26 mouse cellular contexts compared by ENCODE assay signal in genomic region chr1:128820527-128820926, GRCm38 (mm10).
DNase-seq lines count a peak whose midpoint lies in the region; ATAC-seq and TF ChIP-seq lines count a peak whose summit lies in the region.
"Had no signal": no experiment of that assay in that cellular context is flagged by ENCODE, and none has a peak within 500 bp of the region (broad histone marks: within the 10 kb centered on the region; RNA-seq: fewer than 3 reads in every experiment).

No protein-coding gene starts in this region.

- no peak for DNase-seq in lung, embryonic 14.5 days
- no peak for DNase-seq in lung, adult 2 months
- DNase-seq in ES-CJ7 (ENCODE audit: low read depth, low spot score): peak; percentile 37
- no peak for DNase-seq in brain, embryonic 14.5 days (ENCODE audit: low read depth)
- DNase-seq in thymus, postnatal 0 days (ENCODE audit: low spot score): no peak
- no peak for DNase-seq in midbrain, embryonic 14.5 days
- DNase-seq: adrenal gland, postnatal 36 days; B cell, adult 2 months; cerebellum, adult 11 months; cerebellum, adult 9-11 months; forebrain, postnatal 0 days; gastrocnemius, postnatal 14 days; kidney, adult 18-20 months; kidney, postnatal 10 days; layer of hippocampus, postnatal 36 days; right cerebral cortex, postnatal 25 days; spleen, adult 18-20 months; thymus, postnatal 4 days had no signal

- no peaks in the 10 kb centered on the region for H3K9me3 ChIP-seq in intestine, postnatal 0 days (ENCODE audit: control insufficient read depth)
- no peaks in the 10 kb centered on the region for H3K9me3 ChIP-seq in intestine, embryonic 16.5 days (ENCODE audit: control insufficient read depth, low read length)
- no peaks in the 10 kb centered on the region for H3K9me3 ChIP-seq in lung, embryonic 14.5 days (ENCODE audit: low read depth, low read length)
- H3K9me3 ChIP-seq in midbrain, embryonic 14.5 days (ENCODE audit: control insufficient read depth, low read length): no peaks in the 10 kb centered on the region
- H3K9me3 ChIP-seq: embryonic facial prominence, embryonic 15.5 days; midbrain, embryonic 12.5 days had no signal

- no peak overlapping the region for H3K4me2 ChIP-seq in intestine, postnatal 0 days (replicated peaks; ENCODE audit: low read depth)
- no peak overlapping the region for H3K4me2 ChIP-seq in intestine, embryonic 16.5 days (ENCODE audit: low read depth, low read length)
- no peak overlapping the region for H3K4me2 ChIP-seq in lung, embryonic 14.5 days
- H3K4me2 ChIP-seq in midbrain, embryonic 14.5 days (ENCODE audit: low read length): no peak overlapping the region
- H3K4me2 ChIP-seq: embryonic facial prominence, embryonic 15.5 days; heart, embryonic 11.5 days; liver, embryonic 11.5 days; midbrain, embryonic 12.5 days had no signal

- no peak overlapping the region for H3K9ac ChIP-seq in intestine, postnatal 0 days (ENCODE audit: low read depth, low read length)
- H3K9ac ChIP-seq in intestine, embryonic 16.5 days (ENCODE audit: low read depth, low read length): no peak overlapping the region
- no peak overlapping the region for H3K9ac ChIP-seq in lung, embryonic 14.5 days
- no peak overlapping the region for H3K9ac ChIP-seq in midbrain, embryonic 14.5 days (replicated peaks; ENCODE audit: low read length)
- H3K9ac ChIP-seq: embryonic facial prominence, embryonic 15.5 days; forebrain, postnatal 0 days; midbrain, embryonic 12.5 days had no signal

- no peaks in the 10 kb centered on the region for H3K4me1 ChIP-seq in intestine, postnatal 0 days (replicated peaks; ENCODE audit: control insufficient read depth, insufficient read depth, low read length)
- no peaks in the 10 kb centered on the region for H3K4me1 ChIP-seq in intestine, embryonic 16.5 days (ENCODE audit: control insufficient read depth, insufficient read depth, low read length)
- H3K4me1 ChIP-seq in lung, embryonic 14.5 days (ENCODE audit: insufficient read depth): no peaks in the 10 kb centered on the region
- H3K4me1 ChIP-seq in lung, adult 2 months (ENCODE audit: control insufficient read depth, insufficient read depth, low read length): no peaks in the 10 kb centered on the region
- peaks cover 5% of the 10 kb centered on the region; the same call in 1 of the 2 replicates for H3K4me1 ChIP-seq in midbrain, embryonic 14.5 days (ENCODE audit: control insufficient read depth, insufficient read depth, low read length)

- WGBS in intestine, postnatal 0 days: 88% methylated on average over 1 of the region's 1 CpGs
- WGBS in intestine, embryonic 16.5 days: 87% methylated on average over 1 of the region's 1 CpGs
- 93% methylated on average over 1 of the region's 1 CpGs for WGBS in lung, embryonic 14.5 days
- WGBS in lung, adult 2 months: 97% methylated on average over 1 of the region's 1 CpGs
- 100% methylated on average over 1 of the region's 1 CpGs for WGBS in midbrain, embryonic 14.5 days

- no peak for ATAC-seq in intestine, postnatal 0 days
- ATAC-seq in intestine, embryonic 16.5 days: no peak
- no peak for ATAC-seq in lung, embryonic 14.5 days (ENCODE audit: insufficient read depth)
- ATAC-seq in midbrain, embryonic 14.5 days (ENCODE audit: low FRiP score, low TSS enrichment): no peak
- ATAC-seq: forebrain, postnatal 0 days; hindbrain, embryonic 16.5 days had no signal

- peak; percentile 26; the same call in 1 of the 2 replicates for TF ChIP-seq CTCF in intestine, postnatal 0 days (IDR thresholded peaks at IDR 0.05; ENCODE audit: low read depth)
- TF ChIP-seq CTCF in lung, embryonic 14.5 days (IDR thresholded peaks at IDR 0.05; ENCODE audit: low read depth): peak; percentile 27; the same call in 1 of the 2 replicates
- TF ChIP-seq CTCF in lung, adult 2 months (IDR thresholded peaks at IDR 0.05; ENCODE audit: insufficient read depth, low read length): no peak
- TF ChIP-seq CTCF in brain, embryonic 14.5 days (IDR thresholded peaks at IDR 0.05; ENCODE audit: borderline replicate concordance, extremely low read depth, insufficient read depth, insufficient read length): peak; percentile 4; the same call in 1 of the 2 replicates

- no peak overlapping the region for H3K27ac ChIP-seq in intestine, postnatal 0 days (ENCODE audit: low read depth, low read length)
- no peak overlapping the region for H3K27ac ChIP-seq in intestine, embryonic 16.5 days (ENCODE audit: low read length)
- H3K27ac ChIP-seq in lung, embryonic 14.5 days (ENCODE audit: low read depth): no peak overlapping the region
- H3K27ac ChIP-seq in midbrain, embryonic 14.5 days (replicated peaks; ENCODE audit: low read depth, low read length): no peak overlapping the region
- H3K27ac ChIP-seq: embryonic facial prominence, embryonic 15.5 days; midbrain, embryonic 12.5 days had no signal

- TF ChIP-seq POLR2A in lung, adult 2 months (IDR thresholded peaks at IDR 0.05; ENCODE audit: borderline replicate concordance, extremely low read depth, low read depth, low read length): no peak
- TF ChIP-seq POLR2A in brain, embryonic 14.5 days (IDR thresholded peaks at IDR 0.05; ENCODE audit: borderline replicate concordance, extremely low read depth, insufficient read depth, insufficient read length, poor library complexity, severe bottlenecking): no peak

- H3K4me3 ChIP-seq in intestine, postnatal 0 days (ENCODE audit: low read depth, low read length): no peak overlapping the region
- no peak overlapping the region for H3K4me3 ChIP-seq in intestine, embryonic 16.5 days (ENCODE audit: low read length)
- no peak overlapping the region for H3K4me3 ChIP-seq in lung, embryonic 14.5 days (ENCODE audit: low read depth, low read length)
- H3K4me3 ChIP-seq in lung, adult 2 months (replicated peaks; ENCODE audit: extremely low read depth, low read depth, low read length): no peak overlapping the region
- no peak overlapping the region for H3K4me3 ChIP-seq in midbrain, embryonic 14.5 days (replicated peaks; ENCODE audit: low read depth, low read length)
- H3K4me3 ChIP-seq: embryonic facial prominence, embryonic 15.5 days; midbrain, embryonic 12.5 days had no signal

- no peaks in the 10 kb centered on the region for H3K36me3 ChIP-seq in intestine, postnatal 0 days (ENCODE audit: control insufficient read depth, insufficient read depth)
- no peaks in the 10 kb centered on the region for H3K36me3 ChIP-seq in intestine, embryonic 16.5 days (ENCODE audit: control insufficient read depth, insufficient read depth, low read length)
- no peaks in the 10 kb centered on the region for H3K36me3 ChIP-seq in lung, embryonic 14.5 days (ENCODE audit: insufficient read depth)
- H3K36me3 ChIP-seq in midbrain, embryonic 14.5 days (ENCODE audit: control insufficient read depth, insufficient read depth, low read length): no peaks in the 10 kb centered on the region
- H3K36me3 ChIP-seq: embryonic facial prominence, embryonic 15.5 days; G1E; midbrain, embryonic 12.5 days had no signal

- no peaks in the 10 kb centered on the region for H3K27me3 ChIP-seq in intestine, postnatal 0 days (replicated peaks; ENCODE audit: control insufficient read depth, insufficient read depth, low read length)
- H3K27me3 ChIP-seq in intestine, embryonic 16.5 days (replicated peaks; ENCODE audit: control insufficient read depth, insufficient read depth, low read length): no peaks in the 10 kb centered on the region
- H3K27me3 ChIP-seq in lung, embryonic 14.5 days (ENCODE audit: insufficient read depth, low read length): no peaks in the 10 kb centered on the region
- H3K27me3 ChIP-seq in midbrain, embryonic 14.5 days (ENCODE audit: control insufficient read depth, insufficient read depth, low read length): no peaks in the 10 kb centered on the region
- H3K27me3 ChIP-seq: embryonic facial prominence, embryonic 15.5 days had no signal
